ENCODE assay signal across 8 mouse cellular contexts in genomic region chr12:84417605-84417922, GRCm38 (mm10). TPM values are rescaled to one million over a fixed set of nuclear protein-coding genes. Genes with fewer than 3 reads are reported as not detected.
DNase-seq lines count a peak whose midpoint lies in the region; ATAC-seq and TF ChIP-seq lines count a peak whose summit lies in the region.

No protein-coding gene starts in this region.

- H3K79me2 ChIP-seq in macrophage (ENCODE audit: inconsistent target): peaks cover 4% of the 10 kb centered on the region; the same call in 1 of the 2 replicates

- H3K27me3 ChIP-seq in heart, embryonic 13.5 days (replicated peaks): no peaks in the 10 kb centered on the region
- H3K27me3 ChIP-seq in G1E (ENCODE audit: insufficient read depth, low read length): no peaks in the 10 kb centered on the region
- no peaks in the 10 kb centered on the region for H3K27me3 ChIP-seq in heart, postnatal 0 days (ENCODE audit: control insufficient read depth, insufficient read depth, low read length)

- TF ChIP-seq CTCF in G1E (IDR thresholded peaks at IDR 0.05; ENCODE audit: low read depth, low read length): no peak
- no peak for TF ChIP-seq CTCF in heart, postnatal 0 days (IDR thresholded peaks at IDR 0.05; ENCODE audit: low read depth)

- H3K27ac ChIP-seq in heart, embryonic 13.5 days (replicated peaks): peak overlapping the region; percentile 66
- peak overlapping the region; percentile 57 for H3K27ac ChIP-seq in heart, postnatal 0 days (ENCODE audit: low read depth)
- peak overlapping the region; percentile 50 for H3K27ac ChIP-seq in macrophage

- no peaks in the 10 kb centered on the region for H3K9me3 ChIP-seq in heart, embryonic 13.5 days
- H3K9me3 ChIP-seq in G1E (replicated peaks): no peaks in the 10 kb centered on the region
- H3K9me3 ChIP-seq in heart, postnatal 0 days (replicated peaks; ENCODE audit: control insufficient read depth, low read length): no peaks in the 10 kb centered on the region

- no peak for DNase-seq in heart, adult 8-10 months (ENCODE audit: low spot score)
- DNase-seq in G1E (ENCODE audit: low spot score): no peak
- DNase-seq in heart, postnatal 0 days (ENCODE audit: low spot score): no peak
- DNase-seq in spleen, postnatal 4 days (ENCODE audit: low spot score in 2 of 2): no peak
- no peak for DNase-seq in gastrocnemius, adult 18-20 months (ENCODE audit: low spot score)
- DNase-seq in layer of hippocampus, adult 9-11 months: no peak

- H3K4me2 ChIP-seq in heart, embryonic 13.5 days: peak overlapping the region; percentile 82
- peak overlapping the region; percentile 77 for H3K4me2 ChIP-seq in heart, postnatal 0 days (ENCODE audit: low read depth, low read length)

- H3K36me3 ChIP-seq in heart, embryonic 13.5 days: no peaks in the 10 kb centered on the region
- H3K36me3 ChIP-seq in G1E (replicated peaks) (peaks cover 21% of the 10 kb centered on the region), macrophage (ENCODE audit: inconsistent target) (no peaks in the 10 kb centered on the region)
- no peaks in the 10 kb centered on the region for H3K36me3 ChIP-seq in heart, postnatal 0 days (replicated peaks; ENCODE audit: control insufficient read depth, insufficient read depth, low read length)

- H3K9ac ChIP-seq in heart, embryonic 13.5 days: peak overlapping the region; percentile 85
- H3K9ac ChIP-seq in heart, postnatal 0 days (replicated peaks; ENCODE audit: low read depth, low read length): peak overlapping the region; percentile 62

- H3K4me3 ChIP-seq in heart, embryonic 13.5 days: peak overlapping the region; percentile 70
- peak overlapping the region; percentile 78 for H3K4me3 ChIP-seq in G1E (ENCODE audit: low read depth, low read length)
- H3K4me3 ChIP-seq in heart, postnatal 0 days (ENCODE audit: low read depth, low read length): peak overlapping the region; percentile 67
- peak overlapping the region; percentile 57 for H3K4me3 ChIP-seq in macrophage (ENCODE audit: inconsistent target)

- no peak for TF ChIP-seq EP300 in heart, postnatal 0 days (IDR thresholded peaks at IDR 0.05; ENCODE audit: low read depth)

- WGBS in heart, embryonic 13.5 days: 28% methylated on average over 18 of the region's 18 CpGs
- WGBS in heart, postnatal 0 days: 39% methylated on average over 18 of the region's 18 CpGs
- 50% methylated on average over 18 of the region's 18 CpGs for WGBS in macrophage (ENCODE audit: missing documents)

- ATAC-seq in heart, embryonic 13.5 days (ENCODE audit: extremely low read depth, insufficient number of reproducible peaks, low FRiP score, low TSS enrichment): no peak
- no peak for ATAC-seq in G1E (ENCODE audit: extremely low read depth, insufficient number of reproducible peaks, low FRiP score, poor library complexity, severe bottlenecking)
- no peak for ATAC-seq in heart, postnatal 0 days (ENCODE audit: insufficient read depth, low read depth)

- H3K4me1 ChIP-seq in heart, embryonic 13.5 days: peaks cover 6% of the 10 kb centered on the region; the same call in 1 of the 2 replicates
- peaks cover 17% of the 10 kb centered on the region for H3K4me1 ChIP-seq in G1E (ENCODE audit: insufficient read depth, low read depth, low read length)
- peaks cover 7% of the 10 kb centered on the region; the same call in 1 of the 2 replicates for H3K4me1 ChIP-seq in heart, postnatal 0 days (ENCODE audit: control insufficient read depth, insufficient read depth)

RNA-seq across cellular contexts. Expression of gene Rnf113a2, which starts 0.6 kb away (rescaled TPM):
- 19.5 and 21.5 TPM in 2 replicates for polyA plus RNA-seq in heart, embryonic 13.5 days (2015; fragmentation: Nextera tagmentation; extraction: Ambion mirVana)
- 10 to 100 TPM in 2 of 4 experiments, 1 to 10 TPM in 2; 9.4 to 12.7 (median 11.1) TPM for total RNA-seq in heart, adult 8-10 months (2022)
- total RNA-seq in G1E (2014; fragmentation: Nextera tagmentation) (53.0 and 73.5 TPM in 2 replicates), G1E (2017) (55.6 and 59.1 TPM in 2 replicates)
- polyA plus RNA-seq in G1E (2012) (47.9 and 48.1 TPM in 2 replicates), macrophage (2018) (12.8 to 14.4 TPM (median 13.1 TPM) in 3 replicates)
- total RNA-seq in heart, postnatal 0 days (2014; rRNA removed; ENCODE audit: low replicate concordance): 9.4 and 14.1 TPM in 2 replicates
- 20.9 and 22.1 TPM in 2 replicates for polyA plus RNA-seq in heart, postnatal 0 days (2015; fragmentation: Nextera tagmentation; extraction: Ambion mirVana)
- 10 to 100 TPM in 10 of 26 experiments, 1 to 10 TPM in 16; 1.7 to 21.8 (median 6.9) TPM for total RNA-seq in macrophage (2018; cell fraction: chromatin; rRNA removed)
- total RNA-seq in macrophage (2018; cell fraction: cytosol; rRNA removed): 10 to 100 TPM in 13 of 26 experiments, 1 to 10 TPM in 13; 2.8 to 13.9 (median 10.2) TPM
- total RNA-seq in macrophage (2018; cell fraction: nucleus; rRNA removed): 10 to 100 TPM in 13 of 26 experiments, 1 to 10 TPM in 13; 3.1 to 36.5 (median 10.9) TPM
- 10 to 100 TPM; 11.7 to 12.5 TPM for total RNA-seq in gastrocnemius, adult 18-20 months (2021)

RNA-seq across cellular contexts. Expression of gene Bbof1, which starts 8.7 kb away (rescaled TPM):
- 0.62 and 1.6 TPM in 2 replicates for polyA plus RNA-seq in heart, embryonic 13.5 days (2015; fragmentation: Nextera tagmentation; extraction: Ambion mirVana)
- total RNA-seq in heart, adult 8-10 months (2022): 1 to 10 TPM in 3 of 4 experiments, under 1 TPM in 1; 0.92 to 2.3 (median 1.4) TPM
- total RNA-seq in G1E (2014; fragmentation: Nextera tagmentation) (4.1 and 5.5 TPM in 2 replicates), G1E (2017) (4.4 and 6.0 TPM in 2 replicates)
- polyA plus RNA-seq in G1E (2012) (2.2 and 2.7 TPM in 2 replicates), macrophage (2018) (0.14 to 1.1 TPM (median 0.17 TPM) in 3 replicates)
- 0.04 TPM in 1 of 2 replicates, not detected in the other for total RNA-seq in heart, postnatal 0 days (2014; rRNA removed; ENCODE audit: low replicate concordance)
- polyA plus RNA-seq in heart, postnatal 0 days (2015; fragmentation: Nextera tagmentation; extraction: Ambion mirVana): 1.3 and 2.3 TPM in 2 replicates
- 10 to 100 TPM in 1 of 26 experiments, 1 to 10 TPM in 16, under 1 TPM in 2, not detected in 7; 0.62 to 10.1 (median 2.2) TPM for total RNA-seq in macrophage (2018; cell fraction: chromatin; rRNA removed)
- total RNA-seq in macrophage (2018; cell fraction: cytosol; rRNA removed): under 1 TPM in 22 of 26 experiments, not detected in 4; 0.05 to 0.90 (median 0.24) TPM
- 1 to 10 TPM in 10 of 26 experiments, under 1 TPM in 8, not detected in 8; 0.38 to 4.0 (median 1.2) TPM for total RNA-seq in macrophage (2018; cell fraction: nucleus; rRNA removed)
- total RNA-seq in gastrocnemius, adult 18-20 months (2021): 1 to 10 TPM; 2.1 to 2.9 TPM

RNA-seq across cellular contexts. Expression of gene Entpd5, which starts 8.7 kb away (rescaled TPM):
- polyA plus RNA-seq in heart, embryonic 13.5 days (2015; fragmentation: Nextera tagmentation; extraction: Ambion mirVana): 23.1 and 26.9 TPM in 2 replicates
- total RNA-seq in heart, adult 8-10 months (2022): 100 to 1,000 TPM in 1 of 4 experiments, 10 to 100 TPM in 3; 69.5 to 108 (median 85.9) TPM
- total RNA-seq in G1E (2014; fragmentation: Nextera tagmentation) (15.7 and 20.9 TPM in 2 replicates), G1E (2017) (14.4 and 16.0 TPM in 2 replicates)
- polyA plus RNA-seq in G1E (2012) (1.6 and 3.7 TPM in 2 replicates), macrophage (2018) (5.9 to 7.3 TPM (median 5.9 TPM) in 3 replicates)
- 37.6 and 59.8 TPM in 2 replicates for total RNA-seq in heart, postnatal 0 days (2014; rRNA removed; ENCODE audit: low replicate concordance)
- polyA plus RNA-seq in heart, postnatal 0 days (2015; fragmentation: Nextera tagmentation; extraction: Ambion mirVana): 37.5 and 40.5 TPM in 2 replicates
- 1 to 10 TPM in 25 of 26 experiments, under 1 TPM in 1; 0.29 to 8.1 (median 2.5) TPM for total RNA-seq in macrophage (2018; cell fraction: chromatin; rRNA removed)
- total RNA-seq in macrophage (2018; cell fraction: cytosol; rRNA removed): 1 to 10 TPM; 3.2 to 8.3 (median 5.4) TPM
- 10 to 100 TPM in 2 of 26 experiments, 1 to 10 TPM in 24; 1.3 to 11.5 (median 5.3) TPM for total RNA-seq in macrophage (2018; cell fraction: nucleus; rRNA removed)
- 10 to 100 TPM; 15.3 to 16.5 TPM for total RNA-seq in gastrocnemius, adult 18-20 months (2021)

RNA-seq across cellular contexts. Expression of gene Aldh6a1, which starts 33.2 kb away (rescaled TPM):
- 36.1 and 38.5 TPM in 2 replicates for polyA plus RNA-seq in heart, embryonic 13.5 days (2015; fragmentation: Nextera tagmentation; extraction: Ambion mirVana)
- total RNA-seq in heart, adult 8-10 months (2022): 100 to 1,000 TPM; 220 to 268 (median 246) TPM
- total RNA-seq in G1E (2014; fragmentation: Nextera tagmentation): 39.6 and 41.2 TPM in 2 replicates
- total RNA-seq in G1E (2017): 14.7 and 16.1 TPM in 2 replicates
- polyA plus RNA-seq in G1E (2012): 3.5 and 4.6 TPM in 2 replicates
- total RNA-seq in heart, postnatal 0 days (2014; rRNA removed; ENCODE audit: low replicate concordance): 80.0 and 80.1 TPM in 2 replicates
- polyA plus RNA-seq in heart, postnatal 0 days (2015; fragmentation: Nextera tagmentation; extraction: Ambion mirVana): 71.9 and 74.9 TPM in 2 replicates
- total RNA-seq in macrophage (2018; cell fraction: chromatin; rRNA removed): 10 to 100 TPM in 20 of 26 experiments, 1 to 10 TPM in 6; 6.7 to 25.9 (median 14.2) TPM
- total RNA-seq in macrophage (2018; cell fraction: cytosol; rRNA removed): 10 to 100 TPM in 18 of 26 experiments, 1 to 10 TPM in 8; 8.1 to 17.0 (median 10.9) TPM
- total RNA-seq in macrophage (2018; cell fraction: nucleus; rRNA removed): 10 to 100 TPM in 16 of 26 experiments, 1 to 10 TPM in 10; 6.1 to 23.5 (median 11.2) TPM
- polyA plus RNA-seq in macrophage (2018): 10.7 to 14.2 TPM (median 13.8 TPM) in 3 replicates
- total RNA-seq in gastrocnemius, adult 18-20 months (2021): 100 to 1,000 TPM; 117 to 121 TPM

RNA-seq across cellular contexts. Expression of gene Lin52, which starts 33.7 kb away (rescaled TPM):
- 12.9 and 13.5 TPM in 2 replicates for polyA plus RNA-seq in heart, embryonic 13.5 days (2015; fragmentation: Nextera tagmentation; extraction: Ambion mirVana)
- 10 to 100 TPM; 11.2 to 13.4 (median 12.9) TPM for total RNA-seq in heart, adult 8-10 months (2022)
- total RNA-seq in G1E (2014; fragmentation: Nextera tagmentation) (21.6 and 25.2 TPM in 2 replicates), G1E (2017) (30.9 and 38.5 TPM in 2 replicates)
- polyA plus RNA-seq in G1E (2012) (0.67 and 1.0 TPM in 2 replicates), macrophage (2018) (5.6 to 8.0 TPM (median 5.9 TPM) in 3 replicates)
- total RNA-seq in heart, postnatal 0 days (2014; rRNA removed; ENCODE audit: low replicate concordance): 11.1 and 23.7 TPM in 2 replicates
- 12.4 and 14.3 TPM in 2 replicates for polyA plus RNA-seq in heart, postnatal 0 days (2015; fragmentation: Nextera tagmentation; extraction: Ambion mirVana)
- total RNA-seq in macrophage (2018; cell fraction: chromatin; rRNA removed): 10 to 100 TPM in 17 of 26 experiments, 1 to 10 TPM in 9; 5.6 to 17.8 (median 12.0) TPM
- total RNA-seq in macrophage (2018; cell fraction: cytosol; rRNA removed): 1 to 10 TPM; 2.7 to 8.5 (median 7.3) TPM
- total RNA-seq in macrophage (2018; cell fraction: nucleus; rRNA removed): 10 to 100 TPM in 14 of 26 experiments, 1 to 10 TPM in 12; 5.5 to 17.8 (median 10.6) TPM
- total RNA-seq in gastrocnemius, adult 18-20 months (2021): 1 to 10 TPM; 7.4 to 9.2 TPM
